Mouse (Mus musculus): Measurements from ENCODE around the gene Mast3. TPM values are rescaled to one million over a fixed set of nuclear protein-coding genes. Genes with fewer than 3 reads are reported as not detected.

The Mast3 gene
- total RNA-seq, 4 experiments from 2014 or later = 1.7 to 4.5 (median 2.4) TPM

DNA sequence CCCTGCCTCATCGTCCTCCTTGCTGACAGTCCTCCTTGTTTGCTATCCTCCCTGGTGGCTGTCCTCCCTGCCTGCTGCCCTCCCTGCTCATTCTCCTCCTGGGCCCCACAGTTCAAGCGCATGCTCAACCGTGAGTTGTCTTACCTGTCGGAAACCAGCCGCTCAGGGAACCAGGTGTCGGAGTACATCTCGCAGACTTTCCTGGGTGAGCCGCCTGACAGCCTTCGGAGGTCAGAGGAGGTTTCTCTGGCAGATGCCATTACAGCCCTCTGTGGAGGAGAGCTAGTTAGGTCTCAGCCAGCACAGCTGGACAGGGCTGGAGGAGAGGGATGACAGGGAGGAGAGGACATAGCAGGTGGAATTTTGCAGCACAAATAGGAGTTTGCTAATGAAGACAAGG is 58.2 kb downstream of the Mast3 start:
- DNase-seq (ENCODE audit: low spot score in 2 of 2) = peak in 1 of 2 experiments; percentile 3

DNA sequence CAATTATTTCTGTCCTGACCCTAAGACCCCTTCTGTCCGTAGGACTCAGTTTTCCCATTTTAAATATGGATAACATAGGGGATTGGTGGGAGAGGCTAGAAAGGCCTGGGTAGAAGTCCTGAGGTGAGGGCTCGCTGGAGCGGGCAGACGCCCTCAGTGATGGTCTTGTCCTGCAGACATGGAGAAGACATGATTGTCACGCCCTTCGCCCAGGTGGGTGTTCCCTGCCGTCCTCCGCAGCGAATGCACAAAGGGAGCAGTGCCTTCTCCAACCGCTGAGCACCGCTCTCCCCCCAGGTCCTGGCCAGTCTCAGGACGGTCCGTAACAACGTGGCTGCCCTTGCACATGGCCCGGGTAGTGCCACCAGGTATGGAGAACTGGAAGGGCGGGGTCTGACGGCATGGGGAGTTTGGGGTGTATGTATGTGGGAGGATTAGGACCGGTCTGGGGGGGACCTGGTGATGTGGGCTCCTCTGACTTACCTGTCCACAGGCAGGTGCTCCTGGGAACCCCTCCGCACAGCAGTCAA is 59.1 kb downstream of the Mast3 start:
- DNase-seq (ENCODE audit: low spot score in 2 of 2) = peak in 1 of 2 experiments; percentile 2

DNA sequence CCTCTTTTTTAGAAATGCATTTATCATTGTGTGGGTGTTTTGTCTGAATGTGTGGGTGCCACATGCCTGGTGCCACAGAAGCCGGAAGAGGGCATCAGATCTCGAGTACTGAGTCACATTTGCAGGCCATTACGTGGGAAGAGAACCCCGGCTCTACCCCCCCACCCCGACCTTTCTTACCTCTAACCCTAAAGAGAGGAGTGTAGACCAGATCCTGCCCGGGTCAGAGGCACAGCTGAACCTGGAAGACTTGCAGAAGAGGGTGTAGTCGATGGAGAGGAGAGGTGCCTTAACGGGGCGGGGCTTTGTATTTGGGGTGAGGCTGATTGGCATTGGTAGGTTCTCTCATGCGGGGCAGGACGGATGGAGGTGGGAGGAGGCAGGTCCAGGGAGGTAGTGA is 60.0 kb downstream of the Mast3 start:
- DNase-seq (ENCODE audit: low spot score in 2 of 2) = no peak

DNA sequence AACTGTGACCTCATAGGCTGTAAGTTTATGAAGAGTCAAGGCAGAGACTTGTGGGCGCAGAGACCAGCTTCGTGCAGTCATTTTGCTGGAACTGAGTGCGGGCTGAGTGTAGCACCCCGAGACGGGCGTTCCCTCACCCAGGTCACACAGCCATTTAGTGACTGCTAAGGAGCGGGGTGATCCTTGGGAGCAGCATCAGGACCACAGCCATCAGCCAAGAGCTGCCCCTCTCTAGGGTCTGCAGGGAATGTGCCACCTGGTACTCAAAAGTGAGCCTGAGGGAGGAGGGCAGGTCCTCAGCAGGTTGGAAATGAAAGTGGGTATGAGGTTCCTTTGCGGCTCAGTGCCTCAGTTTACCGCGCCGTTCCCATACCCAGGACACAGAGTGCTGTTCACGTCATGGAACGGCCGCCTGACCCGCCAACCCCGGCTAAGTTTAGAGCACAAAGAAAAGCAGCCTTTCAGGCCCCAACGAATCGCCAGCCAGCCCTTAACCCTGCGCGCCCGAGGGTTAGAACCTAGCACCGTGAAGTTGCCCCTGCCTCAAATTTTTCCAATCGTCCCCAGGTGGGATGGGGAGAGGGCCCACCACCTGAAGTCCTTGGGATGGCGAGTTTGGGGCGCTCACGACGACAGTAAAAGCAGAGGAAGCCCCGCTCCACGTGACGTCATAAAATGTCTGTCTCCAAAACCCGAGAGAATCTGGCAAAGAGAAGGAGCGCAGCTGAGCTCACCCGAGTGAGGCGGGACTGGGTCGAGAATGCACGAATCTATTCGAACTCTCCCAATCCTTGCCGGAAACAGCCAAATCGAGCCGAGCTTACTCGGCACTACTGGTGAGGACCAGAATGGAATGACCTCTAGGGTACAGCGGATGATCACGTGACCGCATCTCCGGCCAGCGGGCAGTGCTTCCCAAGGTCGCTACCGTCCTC is 60.9 kb downstream of the Mast3 start:
- DNase-seq (ENCODE audit: low spot score in 2 of 2) = peak; percentile 69 to 74

DNA sequence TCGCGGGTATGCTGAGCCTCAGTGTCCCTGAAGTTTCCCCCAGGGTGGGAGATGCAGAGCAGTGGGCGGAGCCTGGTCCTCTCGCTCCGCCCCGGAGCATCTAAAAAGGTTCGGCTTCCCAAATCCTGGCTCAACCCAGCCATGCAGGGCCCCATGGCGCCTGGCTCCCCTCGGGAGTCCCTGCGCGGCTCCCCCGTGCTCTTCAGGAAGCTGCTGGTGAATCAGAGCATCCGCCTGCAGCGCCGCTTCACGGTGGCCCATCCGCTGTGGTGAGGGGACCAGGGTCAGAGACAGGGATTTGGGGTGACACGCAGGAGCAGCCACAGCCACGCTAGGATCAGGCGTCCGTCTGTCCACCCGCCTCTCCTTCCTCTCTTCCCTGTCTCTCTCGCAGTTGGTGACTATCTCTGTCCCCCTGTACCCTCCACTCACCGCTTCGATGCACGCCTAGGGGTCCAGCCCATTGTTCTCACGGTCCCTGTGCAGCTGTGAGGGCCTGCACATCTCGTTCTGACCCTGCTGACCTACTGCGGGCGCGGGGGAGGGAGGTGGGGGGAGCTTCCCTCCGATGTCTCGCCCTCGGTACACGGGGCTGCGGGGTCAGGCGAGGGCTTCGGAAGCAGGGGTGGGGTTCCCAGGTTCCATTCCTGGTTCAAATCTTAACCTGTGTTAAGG is 61.7 kb downstream of the Mast3 start:
- DNase-seq (ENCODE audit: low spot score in 2 of 2) = peak in 1 of 2 experiments; percentile 22

DNA sequence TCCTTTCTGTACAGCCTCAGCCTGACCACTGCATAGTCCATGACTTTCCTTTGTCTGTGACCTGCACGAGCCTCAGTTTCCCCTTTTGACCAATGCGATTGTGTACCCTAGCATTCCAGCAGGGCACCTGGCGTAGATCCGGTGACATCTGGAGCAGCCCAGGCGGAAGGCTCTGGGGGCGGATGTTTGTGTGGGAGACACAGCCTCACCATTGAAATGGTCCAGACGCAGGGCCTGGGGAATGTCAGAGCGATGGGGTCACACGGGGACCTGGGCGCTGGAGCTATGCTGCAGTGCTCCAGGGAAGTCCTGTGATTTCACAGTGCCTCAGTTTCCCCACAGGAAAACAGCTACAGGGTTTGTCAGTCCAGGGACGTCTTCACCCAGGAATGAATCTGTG is 62.7 kb downstream of the Mast3 start:
- no peak for DNase-seq (ENCODE audit: low spot score in 2 of 2)

DNA sequence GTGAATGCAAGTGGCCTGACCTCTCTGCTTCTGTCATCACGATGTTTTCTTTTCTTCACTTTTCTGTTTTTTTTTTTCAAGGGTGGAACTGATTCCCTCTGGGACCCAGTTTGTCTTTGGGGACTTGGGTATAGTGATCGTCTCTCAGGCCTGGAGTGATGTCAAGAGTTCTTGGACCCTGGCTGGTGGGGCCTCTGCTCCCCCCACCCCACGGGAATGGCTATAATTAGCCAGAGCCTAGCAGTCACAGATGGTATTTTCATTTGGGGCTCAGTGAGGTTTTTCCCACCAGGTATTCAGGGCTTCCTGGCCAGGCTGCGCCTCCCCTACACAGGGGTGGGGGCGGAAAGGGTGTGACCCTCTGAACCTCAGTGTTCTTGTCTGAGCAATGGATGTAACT is 63.2 kb downstream of the Mast3 start:
- DNase-seq (ENCODE audit: low spot score in 2 of 2) = peak in 1 of 2 experiments; percentile 15

DNA sequence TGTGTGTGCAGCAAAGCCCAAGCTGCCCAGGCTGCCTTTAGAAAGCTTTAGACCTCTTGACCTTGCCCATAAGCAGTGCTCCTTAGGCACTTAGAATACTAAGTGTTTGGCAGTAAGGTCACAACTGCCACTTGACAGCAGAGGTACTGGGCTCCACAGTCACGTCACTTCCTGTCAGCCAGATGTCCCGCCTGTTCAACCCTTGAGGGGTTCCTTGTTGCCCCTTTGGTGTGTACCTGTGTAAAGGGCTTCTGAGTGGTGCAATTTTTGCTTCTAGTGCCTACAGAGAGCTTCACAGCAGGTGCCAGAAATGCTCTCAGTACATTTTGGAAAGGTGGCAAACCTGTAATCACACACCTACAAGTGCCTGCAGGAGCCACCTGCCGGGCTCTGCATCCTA is 66.6 kb downstream of the Mast3 start:
- DNase-seq (ENCODE audit: low spot score in 2 of 2) = no peak

DNA sequence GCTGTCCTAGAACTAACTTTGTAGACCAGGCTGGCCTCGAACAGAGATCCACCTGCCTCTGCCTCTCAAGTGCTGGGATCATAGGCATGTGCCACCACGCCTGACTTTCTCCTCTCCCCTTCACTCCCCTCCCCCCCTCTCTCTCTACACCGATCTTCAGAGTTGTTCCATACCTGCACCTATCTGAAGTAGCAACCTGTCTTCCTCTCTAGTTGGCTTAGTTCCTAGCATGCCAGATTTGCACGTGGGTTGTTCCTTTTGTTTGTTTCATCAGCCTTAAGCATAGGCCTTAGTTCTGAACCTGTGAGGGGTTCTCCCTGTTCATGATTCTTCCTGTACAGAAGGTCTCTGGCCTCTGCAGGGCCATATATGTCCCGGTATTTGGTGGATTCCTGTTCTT is 67.1 kb downstream of the Mast3 start:
- no peak for DNase-seq (ENCODE audit: low spot score in 2 of 2)

DNA sequence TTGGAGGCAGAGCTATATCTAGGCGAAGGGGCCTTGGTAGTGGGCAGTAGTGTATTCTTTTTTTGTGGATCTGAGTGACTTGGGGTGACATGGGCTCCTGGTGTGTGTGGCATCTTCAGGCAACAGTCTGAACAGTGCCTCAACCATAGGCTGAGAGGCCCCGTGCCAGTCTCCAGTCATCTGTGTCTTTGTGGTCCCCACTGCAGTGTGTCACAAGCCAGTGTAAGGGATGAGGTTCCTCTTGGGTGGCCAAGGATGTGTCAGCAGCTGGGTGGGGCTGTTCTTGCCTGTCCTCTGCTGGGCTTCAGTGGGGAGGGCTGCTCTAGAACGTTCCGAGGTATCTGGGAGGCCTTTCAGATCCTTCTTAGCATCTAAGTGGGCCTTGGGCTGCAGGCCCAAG is 73.9 kb downstream of the Mast3 start:
- no peak for DNase-seq (ENCODE audit: low spot score in 2 of 2)

DNA sequence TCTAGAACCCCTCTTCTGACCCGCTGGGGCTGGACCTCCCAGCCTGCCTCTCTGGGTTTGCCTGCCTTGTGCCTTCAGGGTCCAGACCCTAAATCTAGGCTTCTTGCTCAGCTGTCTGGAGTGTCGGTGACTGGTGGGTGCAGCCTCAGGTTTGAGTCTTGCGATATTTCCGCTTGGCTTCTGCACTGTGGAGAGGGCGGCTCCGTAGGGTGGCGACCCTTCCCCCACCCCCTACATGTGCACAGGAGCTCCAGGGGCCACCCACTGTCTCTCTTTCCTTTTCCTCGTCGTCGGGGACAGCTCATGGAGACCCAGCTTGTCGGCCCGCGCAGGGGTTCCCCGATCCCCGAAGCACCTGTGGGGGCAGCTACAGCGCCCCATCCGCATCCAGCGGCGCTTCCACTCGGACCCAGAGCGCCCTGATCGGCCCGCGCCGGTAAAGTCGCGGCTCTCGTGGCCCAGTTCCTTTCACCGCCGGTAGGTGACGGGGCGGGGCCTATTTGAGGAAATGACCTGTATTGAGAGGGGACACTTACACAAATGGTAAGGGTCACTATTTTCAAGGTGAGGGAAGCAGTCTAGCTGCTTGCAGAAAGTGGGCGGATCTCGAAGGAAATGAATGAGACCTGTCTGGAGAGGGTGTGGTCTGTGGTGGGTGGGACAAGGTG is 74.9 kb downstream of the Mast3 start:
- DNase-seq (ENCODE audit: low spot score in 2 of 2) = no peak

Small RNA genes lying within 50 kb of the gene (microRNA-seq; reads per million reads assigned to microRNA genes)
- not detected for gene Mir7240

Other genes starting within 250 kb of the Mast3 start
- gene Isyna1, start 210.7 kb downstream of the Mast3 start, total RNA-seq (2022) = 1 to 10 TPM; 1.9 to 3.4 (median 2.4) TPM
- 10 to 100 TPM in 3 of 4 experiments, 1 to 10 TPM in 1; 8.5 to 19.2 (median 10.4) TPM for gene Ssbp4, start 196.2 kb downstream of the Mast3 start, total RNA-seq (2022)
- gene Lrrc25, start 188.9 kb downstream of the Mast3 start, total RNA-seq (2022) = under 1 TPM in 3 of 4 experiments, not detected in 1; 0.17 to 0.49 (median 0.22) TPM
- gene Gdf15, start 172.6 kb downstream of the Mast3 start, total RNA-seq (2022) = under 1 TPM in 1 of 4 experiments, not detected in 3; 0.24 TPM
- gene Pgpep1, start 144.7 kb downstream of the Mast3 start, total RNA-seq (2022) = 10 to 100 TPM; 13.6 to 19.0 (median 15.7) TPM
- gene Lsm4, start 131.8 kb downstream of the Mast3 start, total RNA-seq (2022) = 10 to 100 TPM; 64.4 to 75.4 (median 70.3) TPM
- gene Jund, start 106.1 kb downstream of the Mast3 start, total RNA-seq (2022) = 10 to 100 TPM; 31.9 to 42.0 (median 38.3) TPM
- not detected for gene Iqcn, start 101.6 kb downstream of the Mast3 start, total RNA-seq (2022)
- not detected for gene Gm3336, start 86.5 kb downstream of the Mast3 start, total RNA-seq (2022)
- 1 to 10 TPM in 2 of 4 experiments, under 1 TPM in 2; 0.65 to 2.3 (median 1.1) TPM for gene Pde4c, start 81.3 kb downstream of the Mast3 start, total RNA-seq (2022)
- gene Rab3a, start 50.4 kb downstream of the Mast3 start, total RNA-seq (2022) = 10 to 100 TPM; 28.5 to 34.0 (median 32.3) TPM
- gene Mpv17l2, start 44.1 kb downstream of the Mast3 start, total RNA-seq (2022) = 10 to 100 TPM; 19.7 to 24.6 (median 22.2) TPM
- 10 to 100 TPM; 14.5 to 17.4 (median 16.0) TPM for gene Pik3r2, start 28.3 kb downstream of the Mast3 start, total RNA-seq (2022)
- not detected for gene Il12rb1, start 3.4 kb upstream of the Mast3 start, total RNA-seq (2022)
- 100 to 1,000 TPM in 1 of 4 experiments, 10 to 100 TPM in 3; 38.9 to 177 (median 68.9) TPM for gene Arrdc2, start 34.7 kb upstream of the Mast3 start, total RNA-seq (2022)
- gene Kcnn1, start 58.2 kb upstream of the Mast3 start, total RNA-seq (2022) = 10 to 100 TPM; 18.0 to 21.5 (median 20.5) TPM
- gene Ccdc124, start 68.9 kb upstream of the Mast3 start, total RNA-seq (2022) = 10 to 100 TPM; 61.7 to 77.8 (median 67.5) TPM
- not detected for gene Slc5a5, start 87.7 kb upstream of the Mast3 start, total RNA-seq (2022)
- gene Rpl18a, start 92.4 kb upstream of the Mast3 start, total RNA-seq (2022) = 1,000 to 10,000 TPM in 2 of 4 experiments, 100 to 1,000 TPM in 2; 935 to 1,159 (median 1,025) TPM
- gene Map1s, start 100.9 kb upstream of the Mast3 start, total RNA-seq (2022) = 10 to 100 TPM in 3 of 4 experiments, 1 to 10 TPM in 1; 9.2 to 15.9 (median 13.7) TPM

Measured in gastrocnemius, adult 8-10 months (tissue).